Mouse (Mus musculus) c-Kit-positive CD71-positive TER-119-positive erythroid progenitor cells, embryonic 14.5 days (primary cell): ENCODE measurements around the gene Fam129b.
"Not testable (repeated sequence)": the region's sequence is repeated elsewhere in the genome, so short reads cannot be mapped to it uniquely, and the experiment has no call there.

Source experiments
- DNase-seq: peaks from one replicate; pipeline ENCODE4 v3.0.0-alpha.2; 2013; ENCODE audit warnings: low spot score

Fam129b gene

GRCm38 (mm10) chr2:32875675-32876489 lies at the start of gene Fam129b:
Fam129b (plus strand) TSS chr2:32876114.
- DNase-seq, result peak; percentile 67

GRCm38 (mm10) chr2:32828979-32829676 lies 46.8 kb upstream of the Fam129b start:
- DNase-seq, result no peak

- no peak for DNase-seq
Measured at GRCm38 (mm10) chr2:32834496-32834895, 41.4 kb upstream of the Fam129b start.

- DNase-seq, result no peak
Measured at GRCm38 (mm10) chr2:32835588-32835987, 40.3 kb upstream of the Fam129b start.

- no peak for DNase-seq
Measured at GRCm38 (mm10) chr2:32838147-32838884, 37.6 kb upstream of the Fam129b start.

- DNase-seq, result no peak
Measured at GRCm38 (mm10) chr2:32839261-32839660, 36.7 kb upstream of the Fam129b start.

GRCm38 (mm10) chr2:32841099-32841498 lies 34.8 kb upstream of the Fam129b start:
- no peak for DNase-seq

GRCm38 (mm10) chr2:32842558-32842957 lies 33.4 kb upstream of the Fam129b start:
- peak; percentile 45 for DNase-seq

- DNase-seq, result no peak
Measured at GRCm38 (mm10) chr2:32845572-32846100, 30.3 kb upstream of the Fam129b start.

- no peak for DNase-seq
Measured at GRCm38 (mm10) chr2:32846101-32846804, 29.7 kb upstream of the Fam129b start.

- peak; percentile 80 for DNase-seq
Measured at GRCm38 (mm10) chr2:32846805-32847467, 29.0 kb upstream of the Fam129b start, which contains the start of gene Stxbp1. Stxbp1 (minus strand) TSS chr2:32847245.

- no peak for DNase-seq
Measured at GRCm38 (mm10) chr2:32847468-32847821, 28.5 kb upstream of the Fam129b start.

GRCm38 (mm10) chr2:32852156-32852555 lies 23.8 kb upstream of the Fam129b start:
- no peak for DNase-seq

- DNase-seq, result not testable (repeated sequence)
Measured at GRCm38 (mm10) chr2:32853716-32854115, 22.2 kb upstream of the Fam129b start.

- DNase-seq, result peak; percentile 63
Measured at GRCm38 (mm10) chr2:32854206-32854605, 21.7 kb upstream of the Fam129b start.

- no peak for DNase-seq
Measured at GRCm38 (mm10) chr2:32855046-32855785, 20.7 kb upstream of the Fam129b start.

- no peak for DNase-seq
Measured at GRCm38 (mm10) chr2:32855790-32856465, 20.0 kb upstream of the Fam129b start.

GRCm38 (mm10) chr2:32857584-32857983 lies 18.3 kb upstream of the Fam129b start:
- DNase-seq, result peak; percentile 71

- no peak for DNase-seq
Measured at GRCm38 (mm10) chr2:32859010-32859621, 16.8 kb upstream of the Fam129b start.
